Mouse (Mus musculus) bone marrow macrophage, adult 2 months (primary cell): ENCODE measurements at regions not wholly inside any gene's neighbourhood (a gene's known extent, or its start where the extent isn't known, plus 50 kb on each side); places are given as distances from the start of the nearest gene placed in this dataset.

ENCODE experiments used
- CTCF ChIP-seq: IDR thresholded peaks from 2 replicates; pipeline ENCODE4 v1.5.1; 2012; ENCODE audit warnings: low read depth, mild to moderate bottlenecking, low read length, moderate library complexity
- POLR2A ChIP-seq: IDR thresholded peaks from 2 replicates; pipeline ENCODE4 v1.6.1; 2012; ENCODE audit warnings: mild to moderate bottlenecking, low read depth, low read length, borderline replicate concordance

DNA sequence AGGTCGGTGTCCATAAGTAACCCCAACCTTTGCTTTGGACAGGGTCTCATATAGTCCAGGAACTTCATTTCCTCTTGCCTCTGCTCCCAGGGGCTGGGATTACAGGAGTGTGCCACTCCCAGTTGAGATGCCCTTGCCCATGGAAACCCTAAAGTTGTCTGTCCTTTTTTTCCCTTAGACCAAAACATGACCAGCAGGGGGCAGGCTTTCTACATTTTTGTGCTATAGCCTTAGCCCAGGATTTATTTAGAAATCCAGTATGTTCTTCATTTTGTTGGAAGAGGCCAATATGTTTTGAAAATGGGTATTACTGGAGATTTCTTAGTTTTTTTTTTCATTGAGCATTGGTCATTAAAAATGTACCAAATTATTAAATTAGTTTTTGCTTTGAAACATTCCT is 58.6 kb upstream of the Unc93a2 start:
- TF ChIP-seq POLR2A (no peak), CTCF (peak; percentile 38; the same call in 1 of the 2 replicates)
